Mouse (Mus musculus) kidney, postnatal 0 days (tissue): ENCODE data around the gene Narfl. TPM values are rescaled to one million over a fixed set of nuclear protein-coding genes. Genes with fewer than 3 reads are reported as not detected.
A peak's percentile ranks its signal among the peaks of the same experiment; 100 is the strongest.

Experiments
- ATAC-seq: fragments of 200-750 bp; cut with Nextera tagmentation; replicated peaks from 2 replicates; pipeline ENCODE4 v1.8.0; 2017; ENCODE audit warnings: low read depth, moderate number of reproducible peaks, moderate TSS enrichment, moderate library complexity; ENCODE audit not compliant: low FRiP score
- DNase-seq: peaks from one replicate; pipeline ENCODE4 v3.0.0-alpha.2; 2016; ENCODE audit warnings: low spot score
- H3K27ac ChIP-seq: fragments of 300-500 bp; sonication (generic); 2 replicates; pipeline ENCODE4 v1.5.1; 2014; ENCODE audit warnings: mild to moderate bottlenecking
- H3K27me3 ChIP-seq: fragments of 300-500 bp; sonication (generic); 2 replicates; pipeline ENCODE4 v1.6.1; 2014; ENCODE audit warnings: low read length, mixed read lengths; ENCODE audit not compliant: insufficient read depth
- H3K36me3 ChIP-seq: fragments of 300-500 bp; sonication (generic); 2 replicates; pipeline ENCODE4 v1.6.1; 2014; ENCODE audit warnings: low read length, mixed read lengths; ENCODE audit not compliant: insufficient read depth
- H3K4me1 ChIP-seq: fragments of 300-500 bp; sonication (generic); replicated peaks from 2 replicates; pipeline ENCODE4 v1.6.1; 2014; ENCODE audit warnings: antibody characterized with exemption, low read length, mixed read lengths; ENCODE audit not compliant: insufficient read depth
- H3K4me2 ChIP-seq: fragments of 300-500 bp; sonication (generic); 2 replicates; pipeline ENCODE4 v1.6.1; 2014; ENCODE audit warnings: mild to moderate bottlenecking, low read length, moderate library complexity, mixed read lengths
- H3K4me3 ChIP-seq: fragments of 300-500 bp; sonication (generic); replicated peaks from 2 replicates; pipeline ENCODE4 v1.5.1; 2014; ENCODE audit warnings: low read depth, low read length
- H3K9ac ChIP-seq: fragments of 300-500 bp; sonication (generic); 2 replicates; pipeline ENCODE4 v1.6.1; 2014; ENCODE audit warnings: low read depth, low read length
- H3K9me3 ChIP-seq: fragments of 300-500 bp; sonication (generic); replicated peaks from 2 replicates; pipeline ENCODE4 v1.6.1; 2016; ENCODE audit warnings: low read length, inconsistent platforms, mixed read lengths
- CTCF ChIP-seq: IDR thresholded peaks from 2 replicates; pipeline ENCODE4 v1.5.1; 2016; ENCODE audit warnings: antibody characterized with exemption, low read depth, mild to moderate bottlenecking, moderate library complexity
- WGBS: fragments of 180-500 bp; shearing (Covaris S2); extraction: QIAGEN DNeasy Blood & Tissue Kit; methylation state at CpG from one replicate; pipeline ENCODE4 v1.1.7; 2014; 5-methylcytosine and 5-hydroxymethylcytosine counted together
- polyA plus RNA-seq: library from polyadenylated mRNA; unstranded; fragments of >200 nt; fragmentation: Nextera tagmentation; extraction: Ambion mirVana; gene quantifications from 2 replicates; pipeline ENCODE4 v1.2.1, GENCODE M21; 2015

The Narfl gene
- polyA plus RNA-seq, 1 experiment from 2014 or later, result 34.5 TPM

DNA sequence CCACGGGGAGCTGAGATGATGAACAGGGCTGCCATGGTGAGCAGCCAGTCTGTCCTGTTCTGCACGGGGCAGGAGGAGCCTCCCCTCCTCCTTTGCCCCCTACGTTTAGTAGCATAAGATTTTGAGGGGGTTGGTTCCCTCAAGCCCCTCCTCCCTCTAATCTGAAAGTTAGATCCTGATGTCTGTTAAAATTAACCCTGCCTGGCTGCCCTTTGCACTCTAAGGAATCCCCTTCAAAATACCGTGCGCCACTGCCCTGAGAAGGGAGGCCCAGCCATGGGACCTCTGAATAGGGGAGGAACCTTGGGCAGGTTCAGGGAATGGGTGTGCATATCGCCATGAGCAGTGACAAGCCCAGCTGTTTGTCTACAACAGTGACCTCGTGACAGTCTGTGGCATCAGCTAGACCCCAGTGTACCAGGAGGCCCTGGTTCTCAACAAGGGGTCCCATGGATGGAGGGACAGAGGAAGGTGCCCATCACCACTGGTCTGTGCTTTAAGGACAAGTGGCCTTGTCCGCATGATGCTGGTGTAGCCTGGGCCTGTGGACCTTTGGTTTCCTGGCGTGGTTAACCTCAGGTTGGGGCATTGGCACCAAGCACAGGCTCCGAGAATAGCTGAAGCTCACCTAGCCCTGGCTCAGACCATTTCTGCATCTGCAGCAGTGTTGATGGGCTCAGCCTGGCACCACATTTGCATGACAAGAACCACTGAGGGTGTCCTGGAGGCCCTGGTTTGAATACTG, 1.9 kb downstream of the Narfl start:
- H3K36me3 ChIP-seq, result 0 out of 2 replicates have a peak, but pooled peaks cover 15% of the 10 kb centered on the region
- ATAC-seq, result no peak
- TF ChIP-seq CTCF, result no peak
- 75% methylated on average over 10 of the region's 10 CpGs for WGBS
- H3K9me3 ChIP-seq, result no peaks in the 10 kb centered on the region
- DNase-seq, result no peak
- peaks cover 6% of the 10 kb centered on the region; the same call in 1 of the 2 replicates for H3K4me1 ChIP-seq
- H3K4me3 ChIP-seq, result no peak overlapping the region
- H3K9ac ChIP-seq, result no peak overlapping the region
- no peak overlapping the region for H3K4me2 ChIP-seq
- no peak overlapping the region for H3K27ac ChIP-seq
- no peaks in the 10 kb centered on the region for H3K27me3 ChIP-seq

GRCm38 (mm10) chr17:25777948-25778347, 4.4 kb downstream of the Narfl start:
- ATAC-seq (no peak), DNase-seq (no peak)
- Histone ChIP-seq H3K4me1 (peaks cover 6% of the 10 kb centered on the region; the same call in 1 of the 2 replicates), H3K9ac (no peak overlapping the region), H3K4me2 (no peak overlapping the region), H3K9me3 (no peaks in the 10 kb centered on the region), H3K36me3 (peaks cover 34% of the 10 kb centered on the region; the same call in 1 of the 2 replicates), H3K4me3 (no peak overlapping the region), H3K27me3 (no peaks in the 10 kb centered on the region), H3K27ac (no peak overlapping the region)
- WGBS, result 92% methylated on average over 5 of the region's 5 CpGs
- TF ChIP-seq CTCF, result no peak

DNA sequence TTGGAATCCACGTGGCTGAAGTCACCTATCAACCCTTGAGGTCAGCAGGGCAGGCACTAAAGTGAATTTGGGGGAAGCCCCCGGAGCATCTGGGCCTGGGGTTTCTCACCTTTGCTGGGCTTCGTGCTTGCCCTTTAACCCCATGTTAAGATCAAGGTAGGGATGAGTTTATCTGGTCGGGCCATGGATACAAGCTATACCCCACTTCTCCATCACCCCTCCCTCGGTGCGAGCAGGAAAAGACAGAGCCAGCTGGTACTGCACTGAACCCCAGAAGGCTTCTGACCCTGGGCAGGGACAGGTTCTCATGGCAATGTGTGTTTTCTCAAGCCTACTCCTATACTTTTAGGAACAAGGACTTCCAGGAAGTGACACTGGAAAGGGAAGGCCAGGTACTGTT, 7.8 kb downstream of the Narfl start:
- H3K36me3 ChIP-seq, result peaks cover 41% of the 10 kb centered on the region
- no peak overlapping the region for H3K27ac ChIP-seq
- no peaks in the 10 kb centered on the region for H3K27me3 ChIP-seq
- H3K4me2 ChIP-seq, result no peak overlapping the region
- no peak overlapping the region for H3K4me3 ChIP-seq
- WGBS, result 76% methylated on average over 6 of the region's 6 CpGs
- no peak overlapping the region for H3K9ac ChIP-seq
- ATAC-seq, result no peak
- H3K9me3 ChIP-seq, result no peaks in the 10 kb centered on the region
- TF ChIP-seq CTCF, result no peak
- no peak for DNase-seq
- peaks cover 10% of the 10 kb centered on the region; the same call in 1 of the 2 replicates for H3K4me1 ChIP-seq

DNA sequence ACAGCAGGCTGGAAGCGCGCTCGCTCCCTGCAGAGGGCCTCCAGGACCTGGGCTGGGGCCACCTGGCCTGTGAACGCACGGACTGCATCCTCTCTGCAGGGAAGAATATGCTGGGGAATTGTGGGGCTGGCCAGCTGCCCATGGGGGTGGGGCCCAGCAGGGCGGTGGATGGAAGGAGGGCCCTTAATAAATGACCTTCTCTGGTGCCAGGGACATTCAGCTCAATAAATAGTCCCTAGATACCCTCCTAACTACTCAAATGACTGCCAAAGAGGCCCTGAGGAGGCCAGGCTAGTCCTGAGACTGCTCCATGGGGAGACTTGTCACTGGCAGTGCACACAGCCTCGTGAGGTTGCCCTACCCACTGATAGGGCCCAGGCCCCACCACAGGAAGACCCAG, 9.5 kb downstream of the Narfl start:
- Histone ChIP-seq H3K4me1 (peaks cover 10% of the 10 kb centered on the region; the same call in 1 of the 2 replicates), H3K9ac (0 out of 2 replicates have a peak overlapping the region, but pooled peaks have one; percentile 18), H3K4me3 (no peak overlapping the region), H3K4me2 (no peak overlapping the region), H3K9me3 (no peaks in the 10 kb centered on the region), H3K27me3 (no peaks in the 10 kb centered on the region), H3K36me3 (peaks cover 32% of the 10 kb centered on the region), H3K27ac (no peak overlapping the region)
- WGBS, result 83% methylated on average over 7 of the region's 7 CpGs
- DNase-seq (no peak), ATAC-seq (no peak)
- TF ChIP-seq CTCF, result no peak

- no peak overlapping the region for H3K27ac ChIP-seq
- no peak for ATAC-seq
- peak overlapping the region; percentile 59; the same call in 1 of the 2 replicates for H3K9ac ChIP-seq
- TF ChIP-seq CTCF, result no peak
- peak overlapping the region; percentile 63; the same call in 1 of the 2 replicates for H3K4me3 ChIP-seq
- peaks cover 10% of the 10 kb centered on the region; the same call in 1 of the 2 replicates for H3K4me1 ChIP-seq
- WGBS, result 67% methylated on average over 15 of the region's 15 CpGs
- H3K27me3 ChIP-seq, result no peaks in the 10 kb centered on the region
- no peaks in the 10 kb centered on the region for H3K9me3 ChIP-seq
- no peak for DNase-seq
- H3K4me2 ChIP-seq, result peak overlapping the region; percentile 83
- H3K36me3 ChIP-seq, result peaks cover 32% of the 10 kb centered on the region
Measured at GRCm38 (mm10) chr17:25783861-25784574, 10.4 kb downstream of the Narfl start.

DNA sequence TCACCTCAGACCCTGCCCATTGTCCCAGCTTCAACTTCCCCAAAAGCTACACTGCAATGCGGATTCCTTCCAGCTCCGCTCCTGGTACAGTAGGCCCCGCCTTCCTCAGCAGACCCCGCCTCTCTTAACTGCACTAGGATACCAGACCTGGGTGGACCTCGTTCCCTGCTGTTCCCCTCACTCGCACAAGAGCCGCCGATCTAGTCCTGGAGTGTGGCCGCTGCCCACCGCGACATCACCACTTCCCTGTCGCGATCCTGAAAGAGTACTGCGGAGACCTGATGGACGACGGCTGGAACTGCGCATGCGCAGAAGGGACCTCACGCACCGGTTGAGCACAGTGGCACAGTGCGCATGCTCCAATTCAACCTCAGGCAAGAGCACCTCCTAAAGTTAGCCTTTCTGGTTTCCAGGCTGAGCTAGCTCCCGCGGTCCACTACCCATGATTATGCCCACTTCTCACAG, 11.7 kb downstream of the Narfl start, which contains the start of gene Haghl:
Haghl (minus strand) TSS at position 393 of the 465 bp plus-strand sequence.
- peak; percentile 76 for ATAC-seq
- Histone ChIP-seq H3K9me3 (no peaks in the 10 kb centered on the region), H3K4me2 (peak within 1 kb of the TSS; percentile 83), H3K4me3 (peak within 1 kb of the TSS; percentile 63), H3K27ac (peak within 1 kb of the TSS; percentile 67; the same call in 1 of the 2 replicates), H3K4me1 (peaks cover 10% of the 10 kb centered on the region; the same call in 1 of the 2 replicates), H3K27me3 (no peaks in the 10 kb centered on the region), H3K36me3 (peaks cover 28% of the 10 kb centered on the region), H3K9ac (peak within 1 kb of the TSS; percentile 59)
- WGBS, result under 1% methylated on average over 23 of the region's 23 CpGs
- peak; percentile 98 for DNase-seq
- TF ChIP-seq CTCF, result peak; percentile 25; the same call in 1 of the 2 replicates
